Mouse (Mus musculus): Measurements from ENCODE around the gene Gbx1. TPM values are rescaled to one million over a fixed set of nuclear protein-coding genes. Genes with fewer than 3 reads are reported as not detected.

Gbx1 gene
- polyA plus RNA-seq, 1 experiment from 2014 or later, result not detected

GRCm38 (mm10) chr5:24551317-24551688, 24.3 kb upstream of the Gbx1 start:
- TF ChIP-seq CTCF (IDR thresholded peaks at IDR 0.05; ENCODE audit: low read depth), result no peak
- TF ChIP-seq EP300 (IDR thresholded peaks at IDR 0.05; ENCODE audit: low read depth), result no peak
- Histone ChIP-seq H3K4me2 (ENCODE audit: low read depth, low read length) (no peak overlapping the region), H3K27me3 (ENCODE audit: insufficient read depth, low read length) (peaks cover 16% of the 10 kb centered on the region), H3K9me3 (ENCODE audit: low read length) (no peaks in the 10 kb centered on the region), H3K27ac (ENCODE audit: low read depth) (no peak overlapping the region), H3K4me1 (ENCODE audit: insufficient read depth) (no peaks in the 10 kb centered on the region; the same call in 1 of the 2 replicates), H3K36me3 (replicated peaks; ENCODE audit: insufficient read depth, low read length) (no peaks in the 10 kb centered on the region), H3K4me3 (ENCODE audit: low read depth, low read length) (no peak overlapping the region), H3K9ac (replicated peaks) (no peak overlapping the region)
- DNase-seq (no peak), ATAC-seq (no peak)
- 47% methylated on average over 2 of the region's 2 CpGs for WGBS (ENCODE audit: insufficient replicate concordance)

- Histone ChIP-seq H3K36me3 (replicated peaks; ENCODE audit: insufficient read depth, low read length) (no peaks in the 10 kb centered on the region), H3K4me2 (ENCODE audit: low read depth, low read length) (no peak overlapping the region), H3K27me3 (ENCODE audit: insufficient read depth, low read length) (peaks cover 16% of the 10 kb centered on the region), H3K4me3 (ENCODE audit: low read depth, low read length) (no peak overlapping the region), H3K9ac (replicated peaks) (no peak overlapping the region), H3K9me3 (ENCODE audit: low read length) (no peaks in the 10 kb centered on the region), H3K27ac (ENCODE audit: low read depth) (no peak overlapping the region), H3K4me1 (ENCODE audit: insufficient read depth) (no peaks in the 10 kb centered on the region; the same call in 1 of the 2 replicates)
- ATAC-seq (no peak), DNase-seq (no peak)
- TF ChIP-seq EP300 (IDR thresholded peaks at IDR 0.05; ENCODE audit: low read depth) (no peak), CTCF (IDR thresholded peaks at IDR 0.05; ENCODE audit: low read depth) (no peak)
- WGBS (ENCODE audit: insufficient replicate concordance), result 29% methylated on average over 26 of the region's 26 CpGs
Measured at GRCm38 (mm10) chr5:24550598-24551316, 23.8 kb upstream of the Gbx1 start.

- 59% methylated on average over 7 of the region's 7 CpGs for WGBS (ENCODE audit: insufficient replicate concordance)
Measured at GRCm38 (mm10) chr5:24542643-24543042, 15.6 kb upstream of the Gbx1 start.

DNA sequence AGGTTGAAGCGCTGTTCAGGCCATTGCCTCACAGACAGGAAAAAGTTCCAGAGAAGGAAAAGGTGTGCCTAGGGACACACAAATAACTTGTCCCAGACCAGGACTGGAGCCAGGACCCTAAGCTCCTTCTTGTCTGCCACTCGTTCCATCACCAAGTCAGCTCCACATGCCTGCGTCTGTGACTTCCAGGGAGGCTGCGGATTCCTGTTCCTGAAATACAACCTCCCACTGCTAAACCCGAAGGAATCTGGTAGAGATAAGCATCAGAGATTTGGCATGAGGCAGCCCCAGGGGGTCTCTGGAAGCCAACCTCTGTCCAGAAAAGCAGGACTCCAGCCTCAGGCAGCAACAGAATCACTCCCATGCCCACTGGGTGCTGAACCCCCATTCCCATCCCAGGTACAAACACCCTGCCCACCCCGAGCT, 14.2 kb upstream of the Gbx1 start:
- 25% methylated on average over 6 of the region's 6 CpGs for WGBS (ENCODE audit: insufficient replicate concordance)
- Histone ChIP-seq H3K4me3 (ENCODE audit: low read depth, low read length) (no peak overlapping the region), H3K27ac (ENCODE audit: low read depth) (no peak overlapping the region), H3K9me3 (ENCODE audit: low read length) (no peaks in the 10 kb centered on the region), H3K27me3 (ENCODE audit: insufficient read depth, low read length) (0 out of 2 replicates have a peak, but pooled peaks cover 2% of the 10 kb centered on the region), H3K4me2 (ENCODE audit: low read depth, low read length) (peak overlapping the region; percentile 46), H3K4me1 (ENCODE audit: insufficient read depth) (peaks cover 5% of the 10 kb centered on the region), H3K36me3 (replicated peaks; ENCODE audit: insufficient read depth, low read length) (no peaks in the 10 kb centered on the region), H3K9ac (replicated peaks) (no peak overlapping the region)
- DNase-seq (no peak), ATAC-seq (no peak)
- no peak for TF ChIP-seq EP300 (IDR thresholded peaks at IDR 0.05; ENCODE audit: low read depth)
- no peak for TF ChIP-seq CTCF (IDR thresholded peaks at IDR 0.05; ENCODE audit: low read depth)

More at GRCm38 (mm10) chr5:24542643-24543042, 15.6 kb upstream of the Gbx1 start:
- H3K9ac ChIP-seq (replicated peaks), result no peak overlapping the region
- H3K36me3 ChIP-seq (replicated peaks; ENCODE audit: insufficient read depth, low read length), result no peaks in the 10 kb centered on the region
- DNase-seq (no peak), ATAC-seq (no peak)
- H3K4me2 ChIP-seq (ENCODE audit: low read depth, low read length), result no peak overlapping the region
- peaks cover 5% of the 10 kb centered on the region for H3K4me1 ChIP-seq (ENCODE audit: insufficient read depth)
- 0 out of 2 replicates have a peak, but pooled peaks cover 2% of the 10 kb centered on the region for H3K27me3 ChIP-seq (ENCODE audit: insufficient read depth, low read length)
- no peak overlapping the region for H3K4me3 ChIP-seq (ENCODE audit: low read depth, low read length)
- TF ChIP-seq EP300 (IDR thresholded peaks at IDR 0.05; ENCODE audit: low read depth) (no peak), CTCF (IDR thresholded peaks at IDR 0.05; ENCODE audit: low read depth) (no peak)
- H3K9me3 ChIP-seq (ENCODE audit: low read length), result no peaks in the 10 kb centered on the region
- no peak overlapping the region for H3K27ac ChIP-seq (ENCODE audit: low read depth)

DNA sequence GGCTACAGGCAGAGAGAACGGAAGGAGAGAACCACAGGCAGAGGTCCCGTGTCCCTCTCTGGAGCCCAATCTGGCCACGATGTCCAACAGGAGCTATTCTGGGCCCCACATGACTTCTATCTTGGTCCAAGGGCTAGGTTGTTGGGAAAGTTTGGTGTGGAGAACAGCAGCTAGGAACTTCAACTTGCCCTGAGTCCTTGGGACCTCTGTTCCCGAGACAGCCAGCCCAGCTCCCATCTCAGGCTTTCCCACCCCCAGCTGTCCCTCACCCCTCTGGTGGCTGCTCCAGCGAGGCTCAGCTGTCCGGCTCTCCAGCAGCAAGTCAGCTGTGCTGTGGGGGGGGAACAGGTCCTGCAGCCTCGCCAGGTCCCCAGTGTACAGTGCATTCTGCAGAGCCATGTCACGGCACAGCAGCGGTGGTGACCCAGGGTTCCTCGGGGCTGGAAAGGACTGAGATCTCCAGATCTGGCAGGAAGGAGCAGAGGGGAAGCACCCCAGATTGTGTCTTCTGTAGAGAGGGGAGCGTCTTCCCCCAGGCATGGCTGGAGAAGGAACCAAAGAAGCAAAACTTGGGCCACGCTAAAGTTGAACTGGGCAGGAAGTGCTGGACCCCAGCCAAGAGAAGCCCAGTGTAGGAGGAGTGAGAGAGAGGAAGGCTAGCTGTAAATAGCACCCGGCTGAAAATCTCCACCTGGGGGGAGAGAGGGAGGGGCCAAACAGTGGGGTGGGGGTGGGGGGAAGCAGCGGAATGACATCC, 13.6 kb upstream of the Gbx1 start, which contains the start of gene Asb10:
Gene Asb10 (minus strand): TSS at position 592 of the 757 bp plus-strand sequence.
- 0 out of 2 replicates have a peak within 1 kb of the TSS, but pooled peaks have one; percentile 10 for H3K4me3 ChIP-seq (ENCODE audit: low read depth, low read length)
- no peak for TF ChIP-seq CTCF (IDR thresholded peaks at IDR 0.05; ENCODE audit: low read depth)
- TF ChIP-seq EP300 (IDR thresholded peaks at IDR 0.05; ENCODE audit: low read depth), result no peak

More for the DNA sequence above, 13.6 kb upstream of the Gbx1 start, which contains the start of gene Asb10:
- ATAC-seq, result peak; percentile 27; the same call in 1 of the 2 replicates
- 0 out of 2 replicates have a peak, but pooled peaks cover 2% of the 10 kb centered on the region for H3K27me3 ChIP-seq (ENCODE audit: insufficient read depth, low read length)
- peak within 1 kb of the TSS; percentile 46 for H3K4me2 ChIP-seq (ENCODE audit: low read depth, low read length)
- 23% methylated on average over 14 of the region's 14 CpGs for WGBS (ENCODE audit: insufficient replicate concordance)
- H3K36me3 ChIP-seq (replicated peaks; ENCODE audit: insufficient read depth, low read length), result no peaks in the 10 kb centered on the region
- peaks cover 5% of the 10 kb centered on the region for H3K4me1 ChIP-seq (ENCODE audit: insufficient read depth)
- DNase-seq, result peak; percentile 43
- no peaks in the 10 kb centered on the region for H3K9me3 ChIP-seq (ENCODE audit: low read length)
- no peak within 1 kb of the TSS for H3K27ac ChIP-seq (ENCODE audit: low read depth)
- peak within 1 kb of the TSS; percentile 26; the same call in 1 of the 2 replicates for H3K9ac ChIP-seq (replicated peaks)
